Mouse (Mus musculus) layer of hippocampus, adult 11-12 months (tissue): ENCODE results near the gene Skint4.

Experiments
- DNase-seq: peaks from one replicate; pipeline ENCODE4 v3.0.0; 2022; ENCODE audit warnings: low spot score

The Skint4 gene

DNA sequence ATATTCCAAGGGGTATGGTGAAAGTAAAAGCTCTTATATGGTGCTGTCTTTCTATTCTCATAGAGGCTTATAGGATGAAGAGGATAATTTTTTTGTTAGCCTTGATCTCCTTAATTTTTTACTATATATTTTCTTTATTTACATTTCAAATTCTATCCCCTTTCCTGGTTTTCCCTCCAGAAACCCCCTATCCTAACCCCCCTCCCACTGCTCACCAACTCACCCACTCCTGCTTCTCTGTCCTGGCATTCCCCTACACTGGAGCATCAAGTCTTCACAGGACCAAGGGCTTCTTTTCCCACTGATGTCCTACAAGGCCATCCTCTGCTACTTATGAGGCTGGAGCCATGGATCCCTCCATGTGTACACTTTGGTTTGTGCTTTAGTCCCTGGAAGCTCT is at the start of gene Skint4:
Gene Skint4 (plus strand): TSS at position 301 of the 400 bp plus-strand sequence.
- no peak for DNase-seq
